Mouse (Mus musculus): Measurements from ENCODE around the gene Epn2.

DNA sequence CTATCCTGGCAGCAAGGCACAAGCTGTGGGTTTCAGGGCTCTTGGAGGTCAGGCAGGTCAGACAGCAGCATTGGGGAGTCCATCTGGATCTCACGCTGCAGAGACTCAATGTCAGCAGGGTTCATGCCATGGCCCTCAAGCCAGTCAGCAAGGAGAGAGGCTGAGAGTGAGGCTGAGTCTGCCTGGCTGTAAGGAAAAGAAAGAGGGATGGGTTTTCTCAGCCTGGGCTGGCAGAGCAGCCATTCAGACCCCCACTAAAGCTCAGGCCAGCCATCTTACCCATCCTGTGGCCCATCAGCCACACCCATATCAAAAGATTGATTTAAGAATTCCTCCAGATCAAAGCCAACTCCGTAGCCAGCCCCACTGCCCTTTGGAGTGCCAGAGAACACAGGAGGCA, 90.4 kb downstream of the Epn2 start:
- TF ChIP-seq CTCF (IDR thresholded peaks at IDR 0.05; ENCODE audit: borderline replicate concordance, extremely low read depth, insufficient read depth, insufficient read length): no peak
- TF ChIP-seq POLR2A (IDR thresholded peaks at IDR 0.05; ENCODE audit: borderline replicate concordance, extremely low read depth, insufficient read depth, insufficient read length, poor library complexity, severe bottlenecking): no peak

Measured in brain, embryonic 14.5 days (tissue).